ENCODE assay signal across 26 mouse cellular contexts in the genomic region with DNA sequence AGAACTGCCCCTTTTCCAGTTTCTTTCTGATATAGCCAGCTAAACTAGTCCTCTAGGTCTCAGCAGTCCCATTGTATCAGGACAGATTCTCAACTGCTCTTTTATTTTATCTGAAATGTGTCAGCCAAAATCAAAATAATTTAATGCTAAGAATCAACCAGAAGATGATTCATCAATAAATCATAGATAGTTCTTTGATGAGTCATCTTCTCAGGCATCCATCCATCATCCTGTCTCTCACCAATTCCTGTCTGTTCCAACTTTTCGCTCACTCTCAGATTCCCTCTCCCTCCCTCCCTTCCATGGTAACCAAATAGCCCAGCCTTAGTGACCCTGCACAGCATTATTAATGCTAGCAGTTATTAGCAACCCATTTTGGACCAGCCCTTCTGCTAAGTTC.
A peak's percentile ranks its signal among the peaks of the same experiment; 100 is the strongest.
DNase-seq lines count a peak whose midpoint lies in the region; ATAC-seq lines count a peak whose summit lies in the region.
"Had no signal": no experiment of that assay in that cellular context is flagged by ENCODE, and none has a peak within 500 bp of the region (broad histone marks: within the 10 kb centered on the region; RNA-seq: fewer than 3 reads in every experiment).

No protein-coding gene starts in this region.

- ATAC-seq in liver, embryonic 12.5 days, result no peak
- ATAC-seq: CD4-positive, CD25-positive, alpha-beta regulatory T cell, adult 4 months; forebrain, embryonic 14.5 days; forebrain, embryonic 16.5 days; Patski had no signal

- H3K9ac ChIP-seq in liver, embryonic 12.5 days, result no peak overlapping the region
- H3K9ac ChIP-seq: embryonic facial prominence, embryonic 13.5 days; embryonic facial prominence, embryonic 15.5 days; forebrain, embryonic 12.5 days had no signal

- no peaks in the 10 kb centered on the region for H3K27me3 ChIP-seq in liver, embryonic 12.5 days (replicated peaks)
- H3K27me3 ChIP-seq: CH12.LX; embryonic facial prominence, embryonic 15.5 days; forebrain, embryonic 12.5 days; Patski had no signal

- H3K4me2 ChIP-seq in liver, embryonic 12.5 days, result no peak overlapping the region
- H3K4me2 ChIP-seq: embryonic facial prominence, embryonic 13.5 days; embryonic facial prominence, embryonic 15.5 days; forebrain, embryonic 12.5 days had no signal

- no peaks in the 10 kb centered on the region for H3K36me3 ChIP-seq in liver, embryonic 12.5 days
- H3K36me3 ChIP-seq: embryonic facial prominence, embryonic 13.5 days; embryonic facial prominence, embryonic 15.5 days; forebrain, embryonic 10.5 days; forebrain, embryonic 12.5 days; G1E had no signal

- peak; percentile 78 for DNase-seq in 3T3-L1 (ENCODE audit: low read depth, low spot score)
- peak; percentile 57 for DNase-seq in Muller cell, postnatal 12 days (ENCODE audit: inconsistent ontology term)
- no peak for DNase-seq in heart, adult 18-20 months
- DNase-seq in testis, postnatal 10 days (ENCODE audit: low spot score), result no peak
- DNase-seq: adrenal gland, adult 2 months; adrenal gland, postnatal 10 days; adrenal gland, postnatal 25 days; cerebellum, adult 11 months; cerebellum, adult 18-20 months; cerebellum, adult 8-10 months; cerebellum, adult 9-11 months; cerebellum, postnatal 14 days; cerebellum, postnatal 36 days; embryo, embryonic 11 days had no signal

- no peaks in the 10 kb centered on the region for H3K9me3 ChIP-seq in liver, embryonic 12.5 days (replicated peaks)
- H3K9me3 ChIP-seq: embryonic facial prominence, embryonic 13.5 days; embryonic facial prominence, embryonic 15.5 days; forebrain, embryonic 12.5 days had no signal

- no peaks in the 10 kb centered on the region for H3K4me1 ChIP-seq in liver, embryonic 12.5 days
- H3K4me1 ChIP-seq: embryonic facial prominence, embryonic 13.5 days; embryonic facial prominence, embryonic 15.5 days had no signal

- WGBS in liver, embryonic 12.5 days (ENCODE audit: insufficient replicate concordance), result 68% methylated on average over 1 of the region's 1 CpGs

- H3K27ac ChIP-seq in liver, embryonic 12.5 days, result no peak overlapping the region
- H3K27ac ChIP-seq: embryonic facial prominence, embryonic 13.5 days; embryonic facial prominence, embryonic 15.5 days; forebrain, embryonic 10.5 days; forebrain, embryonic 12.5 days had no signal

- H3K4me3 ChIP-seq in liver, embryonic 12.5 days, result no peak overlapping the region
- H3K4me3 ChIP-seq: embryonic facial prominence, embryonic 13.5 days; embryonic facial prominence, embryonic 15.5 days; erythroblast, embryonic 14.5 days; forebrain, embryonic 10.5 days; forebrain, embryonic 12.5 days had no signal

Comparison
In these comparisons a context has a peak if more than half of its experiments do, and no peak if none do; other contexts are left out.
1. DNase-seq: peak in 3T3-L1 (single experiment) and Muller cell, postnatal 12 days (single experiment); none in heart, adult 18-20 months (0 of 2) and testis, postnatal 10 days (single experiment).